Mouse (Mus musculus) neural tube, embryonic 15.5 days (tissue): ENCODE measurements at regions not wholly inside any gene's neighbourhood (a gene's known extent, or its start where the extent isn't known, plus 50 kb on each side); places are given as distances from the start of the nearest gene placed in this dataset.

Experiments
- ATAC-seq: fragments of 200-750 bp; cut with Nextera tagmentation; 2 replicates; pipeline ENCODE4 v1.8.0; 2017; ENCODE audit warnings: mild to moderate bottlenecking, moderate TSS enrichment, moderate library complexity; ENCODE audit not compliant: low FRiP score
- H3K27ac ChIP-seq: fragments of 300-500 bp; sonication (generic); replicated peaks from 2 replicates; pipeline ENCODE4 v1.5.1; 2015; ENCODE audit warnings: mild to moderate bottlenecking, inconsistent platforms
- H3K27me3 ChIP-seq: fragments of 300-500 bp; sonication (generic); replicated peaks from 2 replicates; pipeline ENCODE4 v1.6.1; 2015; ENCODE audit warnings: inconsistent platforms
- H3K36me3 ChIP-seq: fragments of 300-500 bp; sonication (generic); 2 replicates; pipeline ENCODE4 v1.6.1; 2015; ENCODE audit warnings: inconsistent platforms
- H3K4me1 ChIP-seq: fragments of 300-500 bp; sonication (generic); 2 replicates; pipeline ENCODE4 v1.6.1; 2015; ENCODE audit warnings: inconsistent platforms
- H3K4me2 ChIP-seq: fragments of 300-500 bp; sonication (generic); 2 replicates; pipeline ENCODE4 v1.6.1; 2015; ENCODE audit warnings: inconsistent platforms, mild to moderate bottlenecking, moderate library complexity
- H3K4me3 ChIP-seq: fragments of 300-500 bp; sonication (generic); replicated peaks from 2 replicates; pipeline ENCODE4 v1.5.1; 2015; ENCODE audit warnings: mild to moderate bottlenecking, inconsistent platforms
- H3K9ac ChIP-seq: fragments of 300-500 bp; sonication (generic); replicated peaks from 2 replicates; pipeline ENCODE4 v1.6.1; 2015; ENCODE audit warnings: mild to moderate bottlenecking, inconsistent platforms
- H3K9me3 ChIP-seq: fragments of 300-500 bp; sonication (generic); replicated peaks from 2 replicates; pipeline ENCODE4 v1.6.1; 2016; ENCODE audit warnings: inconsistent platforms
- WGBS: fragments of 180-500 bp; shearing (Covaris S2); methylation state at CpG from one replicate; pipeline ENCODE4 v1.1.7; 2015; ENCODE audit warnings: mixed read lengths; 5-methylcytosine and 5-hydroxymethylcytosine counted together

GRCm38 (mm10) chr3:136442099-136442498 is 116.2 kb upstream of the Bank1 start:
- Histone ChIP-seq H3K4me2 (no peak overlapping the region), H3K27ac (no peak overlapping the region), H3K4me1 (no peaks in the 10 kb centered on the region), H3K36me3 (no peaks in the 10 kb centered on the region), H3K9ac (no peak overlapping the region), H3K4me3 (no peak overlapping the region), H3K27me3 (no peaks in the 10 kb centered on the region), H3K9me3 (no peaks in the 10 kb centered on the region)
- no peak for ATAC-seq
- WGBS = 81% methylated on average over 2 of the region's 2 CpGs

GRCm38 (mm10) chr3:136439907-136440645 is 114.2 kb upstream of the Bank1 start:
- 89% methylated on average over 7 of the region's 7 CpGs for WGBS
- Histone ChIP-seq H3K27me3 (no peaks in the 10 kb centered on the region), H3K9ac (no peak overlapping the region), H3K4me1 (no peaks in the 10 kb centered on the region), H3K4me2 (no peak overlapping the region), H3K9me3 (no peaks in the 10 kb centered on the region), H3K27ac (no peak overlapping the region), H3K36me3 (no peaks in the 10 kb centered on the region), H3K4me3 (no peak overlapping the region)
- ATAC-seq = no peak

- Histone ChIP-seq H3K36me3 (no peaks in the 10 kb centered on the region), H3K27me3 (no peaks in the 10 kb centered on the region), H3K4me1 (no peaks in the 10 kb centered on the region), H3K9ac (no peak overlapping the region), H3K4me3 (no peak overlapping the region), H3K9me3 (no peaks in the 10 kb centered on the region), H3K4me2 (no peak overlapping the region), H3K27ac (no peak overlapping the region)
- 73% methylated on average over 5 of the region's 5 CpGs for WGBS
- no peak for ATAC-seq
These were observed 113.5 kb upstream of the Bank1 start for GRCm38 (mm10) chr3:136439350-136439749.

GRCm38 (mm10) chr3:136434407-136434806 is 108.5 kb upstream of the Bank1 start:
- H3K4me2 ChIP-seq = no peak overlapping the region
- no peaks in the 10 kb centered on the region for H3K36me3 ChIP-seq
- H3K4me1 ChIP-seq = no peaks in the 10 kb centered on the region
- H3K9ac ChIP-seq = no peak overlapping the region
- H3K4me3 ChIP-seq = no peak overlapping the region
- 83% methylated on average over 5 of the region's 5 CpGs for WGBS
- no peak for ATAC-seq
- H3K27ac ChIP-seq = no peak overlapping the region
- no peaks in the 10 kb centered on the region for H3K9me3 ChIP-seq
- no peaks in the 10 kb centered on the region for H3K27me3 ChIP-seq

GRCm38 (mm10) chr3:136432072-136432471 is 106.2 kb upstream of the Bank1 start:
- Histone ChIP-seq H3K9ac (no peak overlapping the region), H3K9me3 (no peaks in the 10 kb centered on the region), H3K4me2 (no peak overlapping the region), H3K27me3 (no peaks in the 10 kb centered on the region), H3K27ac (no peak overlapping the region), H3K4me1 (no peaks in the 10 kb centered on the region), H3K36me3 (no peaks in the 10 kb centered on the region), H3K4me3 (no peak overlapping the region)
- WGBS = 86% methylated on average over 3 of the region's 3 CpGs
- ATAC-seq = no peak

- H3K4me2 ChIP-seq = no peak overlapping the region
- 71% methylated on average over 2 of the region's 2 CpGs for WGBS
- no peaks in the 10 kb centered on the region for H3K4me1 ChIP-seq
- no peaks in the 10 kb centered on the region for H3K27me3 ChIP-seq
- no peaks in the 10 kb centered on the region for H3K36me3 ChIP-seq
- no peak overlapping the region for H3K9ac ChIP-seq
- no peak overlapping the region for H3K27ac ChIP-seq
- ATAC-seq = no peak
- H3K4me3 ChIP-seq = no peak overlapping the region
- no peaks in the 10 kb centered on the region for H3K9me3 ChIP-seq
These were observed 101.6 kb upstream of the Bank1 start for GRCm38 (mm10) chr3:136427427-136427826.

GRCm38 (mm10) chr3:136426539-136427194 is 100.8 kb upstream of the Bank1 start:
- H3K4me3 ChIP-seq = no peak overlapping the region
- H3K27ac ChIP-seq = no peak overlapping the region
- H3K36me3 ChIP-seq = no peaks in the 10 kb centered on the region
- no peaks in the 10 kb centered on the region for H3K9me3 ChIP-seq
- no peaks in the 10 kb centered on the region for H3K27me3 ChIP-seq
- no peak overlapping the region for H3K9ac ChIP-seq
- 72% methylated on average over 8 of the region's 8 CpGs for WGBS
- no peaks in the 10 kb centered on the region for H3K4me1 ChIP-seq
- ATAC-seq = no peak
- H3K4me2 ChIP-seq = no peak overlapping the region

GRCm38 (mm10) chr3:136421969-136422614 is 96.2 kb upstream of the Bank1 start:
- no peak for ATAC-seq
- Histone ChIP-seq H3K27ac (no peak overlapping the region), H3K9me3 (no peaks in the 10 kb centered on the region), H3K4me1 (no peaks in the 10 kb centered on the region), H3K9ac (no peak overlapping the region), H3K4me2 (no peak overlapping the region), H3K36me3 (no peaks in the 10 kb centered on the region), H3K4me3 (no peak overlapping the region), H3K27me3 (no peaks in the 10 kb centered on the region)
- 85% methylated on average over 10 of the region's 10 CpGs for WGBS

- 60% methylated on average over 8 of the region's 8 CpGs for WGBS
- no peak overlapping the region for H3K4me3 ChIP-seq
- no peak for ATAC-seq
- no peak overlapping the region for H3K4me2 ChIP-seq
- H3K4me1 ChIP-seq = no peaks in the 10 kb centered on the region
- H3K9ac ChIP-seq = no peak overlapping the region
- H3K27me3 ChIP-seq = no peaks in the 10 kb centered on the region
- no peaks in the 10 kb centered on the region for H3K36me3 ChIP-seq
- no peak overlapping the region for H3K27ac ChIP-seq
- H3K9me3 ChIP-seq = no peaks in the 10 kb centered on the region
These were observed 79.7 kb upstream of the Bank1 start for GRCm38 (mm10) chr3:136405606-136406005.

- 81% methylated on average over 4 of the region's 4 CpGs for WGBS
These were observed 57.4 kb upstream of the Bank1 start for GRCm38 (mm10) chr3:136383282-136383681.

GRCm38 (mm10) chr3:136380644-136381043 is 54.8 kb upstream of the Bank1 start:
- no peak overlapping the region for H3K4me2 ChIP-seq
- no peak overlapping the region for H3K27ac ChIP-seq
- no peaks in the 10 kb centered on the region for H3K36me3 ChIP-seq
- H3K4me1 ChIP-seq = no peaks in the 10 kb centered on the region
- no peaks in the 10 kb centered on the region for H3K27me3 ChIP-seq
- WGBS = 66% methylated on average over 7 of the region's 7 CpGs
- no peak for ATAC-seq
- H3K9ac ChIP-seq = no peak overlapping the region
- H3K4me3 ChIP-seq = no peak overlapping the region
- no peaks in the 10 kb centered on the region for H3K9me3 ChIP-seq

More at GRCm38 (mm10) chr3:136383282-136383681, 57.4 kb upstream of the Bank1 start:
- no peak for ATAC-seq
- Histone ChIP-seq H3K4me3 (no peak overlapping the region), H3K27me3 (no peaks in the 10 kb centered on the region), H3K9ac (no peak overlapping the region), H3K4me1 (no peaks in the 10 kb centered on the region), H3K4me2 (no peak overlapping the region), H3K36me3 (no peaks in the 10 kb centered on the region), H3K27ac (no peak overlapping the region), H3K9me3 (no peaks in the 10 kb centered on the region)
